Comparison of ENCODE assay signal across 8 mouse cellular contexts in the genomic region with DNA sequence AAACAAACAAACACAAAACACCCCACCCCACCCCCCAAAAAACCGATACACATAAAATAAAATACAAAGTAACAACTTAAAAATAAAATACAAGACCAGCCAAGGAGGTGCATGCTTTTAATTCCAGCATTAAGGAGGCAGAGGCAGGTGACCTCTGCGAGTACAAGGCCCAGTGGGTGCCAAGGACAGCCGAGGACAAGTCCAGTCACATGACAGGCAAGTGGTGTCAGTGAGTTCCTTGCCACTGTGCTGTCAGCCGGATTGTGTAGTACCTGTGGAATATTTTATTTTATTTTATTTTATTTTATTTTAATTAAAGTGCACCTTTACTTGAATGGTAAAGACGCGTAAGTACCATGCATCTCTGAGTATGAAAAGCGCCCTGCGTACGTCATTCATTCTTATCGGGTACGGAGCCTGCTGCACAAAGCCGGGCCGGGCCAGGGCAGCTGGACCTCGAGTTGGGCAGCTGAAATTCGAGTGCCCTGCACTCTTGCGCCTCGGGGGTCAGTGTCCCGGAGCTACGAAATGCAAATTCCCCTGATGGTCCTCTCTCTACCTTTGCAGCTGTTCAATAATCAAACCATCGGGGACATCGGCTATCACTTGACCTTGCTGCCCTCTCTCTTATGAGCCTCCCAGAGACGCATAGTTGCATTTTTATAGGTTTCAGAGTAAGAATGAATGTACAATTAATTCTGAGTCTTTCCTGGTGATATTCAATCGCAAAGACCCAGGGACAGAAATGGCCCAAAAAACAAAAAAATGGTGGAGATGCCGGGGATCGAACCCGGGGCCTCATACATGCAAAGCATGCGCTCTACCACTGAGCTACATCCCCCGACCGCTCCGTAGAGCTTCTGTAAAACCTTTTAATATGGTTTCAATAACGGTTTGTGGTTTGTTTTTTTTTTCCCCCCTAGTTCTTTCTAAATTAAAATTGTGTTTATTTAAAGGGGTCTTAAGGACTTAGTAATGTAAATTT. TPM values are rescaled to one million over a fixed set of nuclear protein-coding genes. Genes with fewer than 3 reads are reported as not detected.
A peak's percentile ranks its signal among the peaks of the same experiment; 100 is the strongest.
DNase-seq lines count a peak whose midpoint lies in the region; ATAC-seq and TF ChIP-seq lines count a peak whose summit lies in the region.

No protein-coding gene starts in this region.

- peak overlapping the region; percentile 64; the same call in 1 of the 2 replicates for H3K27ac ChIP-seq in heart, embryonic 12.5 days (ENCODE audit: poor library complexity, severe bottlenecking)
- no peak overlapping the region for H3K27ac ChIP-seq in kidney, postnatal 0 days
- no peak overlapping the region for H3K27ac ChIP-seq in liver, embryonic 14.5 days
- H3K27ac ChIP-seq in neural tube, embryonic 14.5 days (ENCODE audit: low read depth, low read length), result peak overlapping the region; percentile 39; the same call in 1 of the 2 replicates
- no peak overlapping the region for H3K27ac ChIP-seq in thymus, adult 2 months (ENCODE audit: control insufficient read depth, insufficient read depth, low read length)

- peaks cover 17% of the 10 kb centered on the region for H3K4me1 ChIP-seq in heart, embryonic 12.5 days (replicated peaks)
- peaks cover 5% of the 10 kb centered on the region; the same call in 1 of the 2 replicates for H3K4me1 ChIP-seq in kidney, postnatal 0 days (replicated peaks; ENCODE audit: insufficient read depth, low read length)
- H3K4me1 ChIP-seq in liver, embryonic 14.5 days (replicated peaks; ENCODE audit: control insufficient read depth in 2 of 2, insufficient read depth in 2 of 2, low read length in 1 of 2), result peaks cover 5 to 24% of the 10 kb centered on the region in 2 experiments
- peaks cover 7% of the 10 kb centered on the region for H3K4me1 ChIP-seq in neural tube, embryonic 14.5 days (ENCODE audit: control insufficient read depth, insufficient read depth, low read length)
- H3K4me1 ChIP-seq in thymus, adult 2 months (replicated peaks; ENCODE audit: control insufficient read depth, insufficient read depth, low read length), result peaks cover 22% of the 10 kb centered on the region

- peak; percentile 49 for ATAC-seq in heart, embryonic 12.5 days (ENCODE audit: insufficient number of reproducible peaks, low FRiP score)
- no peak for ATAC-seq in kidney, postnatal 0 days (replicated peaks; ENCODE audit: low FRiP score, low read depth)
- peak; percentile 25; the same call in 1 of the 2 replicates for ATAC-seq in liver, embryonic 14.5 days (ENCODE audit: insufficient read depth)
- ATAC-seq in neural tube, embryonic 14.5 days (ENCODE audit: low read depth), result no peak

- H3K9me3 ChIP-seq in heart, embryonic 12.5 days (replicated peaks), result no peaks in the 10 kb centered on the region
- no peaks in the 10 kb centered on the region for H3K9me3 ChIP-seq in kidney, postnatal 0 days (replicated peaks; ENCODE audit: low read length)
- H3K9me3 ChIP-seq in liver, embryonic 14.5 days (ENCODE audit: control insufficient read depth, low read length), result no peaks in the 10 kb centered on the region
- no peaks in the 10 kb centered on the region for H3K9me3 ChIP-seq in neural tube, embryonic 14.5 days (ENCODE audit: control insufficient read depth, low read length)

- TF ChIP-seq POLR2A in thymus, adult 2 months (IDR thresholded peaks at IDR 0.05; ENCODE audit: control insufficient read depth, extremely low read depth, insufficient read depth, low read length, poor library complexity), result no peak

- TF ChIP-seq EP300 in liver, embryonic 14.5 days (IDR thresholded peaks at IDR 0.05; ENCODE audit: low read depth), result no peak

- H3K9ac ChIP-seq in heart, embryonic 12.5 days, result peak overlapping the region; percentile 69
- no peak overlapping the region for H3K9ac ChIP-seq in kidney, postnatal 0 days (ENCODE audit: low read depth, low read length)
- H3K9ac ChIP-seq in liver, embryonic 14.5 days (replicated peaks), result peak overlapping the region; percentile 24; the same call in 1 of the 2 replicates
- no peak overlapping the region; the same call in 1 of the 2 replicates for H3K9ac ChIP-seq in neural tube, embryonic 14.5 days (replicated peaks; ENCODE audit: low read depth, low read length)

- no peak for TF ChIP-seq CTCF in kidney, postnatal 0 days (IDR thresholded peaks at IDR 0.05; ENCODE audit: low read depth)
- TF ChIP-seq CTCF in liver, embryonic 14.5 days (IDR thresholded peaks at IDR 0.05; ENCODE audit: low read depth), result no peak
- TF ChIP-seq CTCF in thymus, adult 2 months (IDR thresholded peaks at IDR 0.05; ENCODE audit: borderline replicate concordance, control insufficient read depth, extremely low read depth, insufficient read depth, low read length, poor library complexity), result no peak

- DNase-seq in urinary bladder, postnatal 14 days (ENCODE audit: low spot score), result peak; percentile 63
- no peak for DNase-seq in urinary bladder, postnatal 10 days (ENCODE audit: low spot score)
- peak; percentile 93 for DNase-seq in embryo, embryonic 10.5 days (ENCODE audit: low spot score)
- DNase-seq in kidney, postnatal 0 days (ENCODE audit: low spot score), result peak; percentile 68
- DNase-seq in liver, embryonic 14.5 days (ENCODE audit: low read depth in 3 of 3, low spot score in 3 of 3), result peak; percentile 56 to 70 (median 57)
- peak; percentile 64 for DNase-seq in thymus, adult 2 months

- H3K27me3 ChIP-seq in heart, embryonic 12.5 days (replicated peaks), result no peaks in the 10 kb centered on the region
- H3K27me3 ChIP-seq in kidney, postnatal 0 days (ENCODE audit: insufficient read depth, low read length), result no peaks in the 10 kb centered on the region
- H3K27me3 ChIP-seq in liver, embryonic 14.5 days (ENCODE audit: control insufficient read depth, insufficient read depth, low read length), result peaks cover 9% of the 10 kb centered on the region
- no peaks in the 10 kb centered on the region for H3K27me3 ChIP-seq in neural tube, embryonic 14.5 days (ENCODE audit: control insufficient read depth, insufficient read depth, low read length)
- no peaks in the 10 kb centered on the region for H3K27me3 ChIP-seq in thymus, adult 2 months (ENCODE audit: control insufficient read depth, insufficient read depth, low read length)

- H3K4me2 ChIP-seq in heart, embryonic 12.5 days, result peak overlapping the region; percentile 80
- H3K4me2 ChIP-seq in kidney, postnatal 0 days (ENCODE audit: low read length), result peak overlapping the region; percentile 65
- peak overlapping the region; percentile 96 for H3K4me2 ChIP-seq in liver, embryonic 14.5 days (ENCODE audit: low read depth)
- peak overlapping the region; percentile 56 for H3K4me2 ChIP-seq in neural tube, embryonic 14.5 days (ENCODE audit: low read depth, low read length)

- WGBS in heart, embryonic 12.5 days, result 11% methylated on average over 31 of the region's 31 CpGs
- 16% methylated on average over 31 of the region's 31 CpGs for WGBS in kidney, postnatal 0 days
- WGBS in liver, embryonic 14.5 days (ENCODE audit: insufficient replicate concordance), result 15% methylated on average over 31 of the region's 31 CpGs
- 15% methylated on average over 31 of the region's 31 CpGs for WGBS in neural tube, embryonic 14.5 days
- WGBS in thymus, adult 2 months, result 46% methylated on average over 31 of the region's 31 CpGs

- H3K36me3 ChIP-seq in heart, embryonic 12.5 days, result no peaks in the 10 kb centered on the region
- no peaks in the 10 kb centered on the region for H3K36me3 ChIP-seq in kidney, postnatal 0 days (ENCODE audit: insufficient read depth, low read length)
- no peaks in the 10 kb centered on the region for H3K36me3 ChIP-seq in liver, embryonic 14.5 days (replicated peaks; ENCODE audit: control insufficient read depth, insufficient read depth, low read depth)
- H3K36me3 ChIP-seq in neural tube, embryonic 14.5 days (ENCODE audit: control insufficient read depth, insufficient read depth, low read length), result no peaks in the 10 kb centered on the region
- H3K36me3 ChIP-seq in thymus, adult 2 months (ENCODE audit: control insufficient read depth, insufficient read depth, low read length), result no peaks in the 10 kb centered on the region

- H3K4me3 ChIP-seq in heart, embryonic 12.5 days, result peak overlapping the region; percentile 52
- peak overlapping the region; percentile 66 for H3K4me3 ChIP-seq in kidney, postnatal 0 days (replicated peaks; ENCODE audit: low read depth, low read length)
- H3K4me3 ChIP-seq in liver, embryonic 14.5 days (ENCODE audit: insufficient read depth in 1 of 2, low read depth in 2 of 2, low read length in 2 of 2), result peak overlapping the region; percentile 74 to 91
- H3K4me3 ChIP-seq in neural tube, embryonic 14.5 days (ENCODE audit: low read depth, low read length), result peak overlapping the region; percentile 46
- H3K4me3 ChIP-seq in thymus, adult 2 months (ENCODE audit: control insufficient read depth, insufficient read depth, low read length), result no peak overlapping the region

RNA-seq across cellular contexts. Expression of gene Ubc, which starts 13.8 kb away (rescaled TPM):
- polyA plus RNA-seq in heart, embryonic 12.5 days (2016; fragmentation: Nextera tagmentation; extraction: Ambion mirVana), result 840 and 852 TPM in 2 replicates
- polyA plus RNA-seq in kidney, postnatal 0 days (2015; fragmentation: Nextera tagmentation; extraction: Ambion mirVana), result 702 and 872 TPM in 2 replicates
- 155 and 221 TPM in 2 replicates for polyA plus RNA-seq in liver, embryonic 14.5 days (2012; rRNA removed)
- polyA plus RNA-seq in liver, embryonic 14.5 days (2014; fragmentation: Nextera tagmentation; extraction: Ambion mirVana), result 313 and 374 TPM in 2 replicates
- 1,368 and 1,388 TPM in 2 replicates for polyA plus RNA-seq in neural tube, embryonic 14.5 days (2014; fragmentation: Nextera tagmentation; extraction: Ambion mirVana)
- polyA plus RNA-seq in thymus, adult 2 months (2012; rRNA removed), result 585 and 598 TPM in 2 replicates

RNA-seq across cellular contexts. Expression of gene Gm10382, which starts 14.7 kb away (rescaled TPM):
- polyA plus RNA-seq in heart, embryonic 12.5 days (2016; fragmentation: Nextera tagmentation; extraction: Ambion mirVana), result 0.28 and 0.67 TPM in 2 replicates
- polyA plus RNA-seq in kidney, postnatal 0 days (2015; fragmentation: Nextera tagmentation; extraction: Ambion mirVana), result 0.40 and 0.74 TPM in 2 replicates
- polyA plus RNA-seq in liver, embryonic 14.5 days (2012; rRNA removed), result 0.05 and 0.10 TPM in 2 replicates
- polyA plus RNA-seq in liver, embryonic 14.5 days (2014; fragmentation: Nextera tagmentation; extraction: Ambion mirVana), result not detected in 2 replicates
- 0.28 and 0.50 TPM in 2 replicates for polyA plus RNA-seq in neural tube, embryonic 14.5 days (2014; fragmentation: Nextera tagmentation; extraction: Ambion mirVana)
- polyA plus RNA-seq in thymus, adult 2 months (2012; rRNA removed), result 0.18 TPM in 1 of 2 replicates, not detected in the other

RNA-seq across cellular contexts. Expression of gene Dhx37, which starts 30.1 kb away (rescaled TPM):
- 11.0 and 11.4 TPM in 2 replicates for polyA plus RNA-seq in heart, embryonic 12.5 days (2016; fragmentation: Nextera tagmentation; extraction: Ambion mirVana)
- 7.2 and 8.1 TPM in 2 replicates for polyA plus RNA-seq in kidney, postnatal 0 days (2015; fragmentation: Nextera tagmentation; extraction: Ambion mirVana)
- polyA plus RNA-seq in liver, embryonic 14.5 days (2012; rRNA removed), result 5.5 and 8.1 TPM in 2 replicates
- polyA plus RNA-seq in liver, embryonic 14.5 days (2014; fragmentation: Nextera tagmentation; extraction: Ambion mirVana), result 2.0 and 2.2 TPM in 2 replicates
- polyA plus RNA-seq in neural tube, embryonic 14.5 days (2014; fragmentation: Nextera tagmentation; extraction: Ambion mirVana), result 8.5 and 8.6 TPM in 2 replicates
- polyA plus RNA-seq in thymus, adult 2 months (2012; rRNA removed), result 31.7 and 32.4 TPM in 2 replicates

RNA-seq across cellular contexts. Expression of gene Bri3bp, which starts 37.6 kb away (rescaled TPM):
- 41.8 and 49.3 TPM in 2 replicates for polyA plus RNA-seq in heart, embryonic 12.5 days (2016; fragmentation: Nextera tagmentation; extraction: Ambion mirVana)
- polyA plus RNA-seq in kidney, postnatal 0 days (2015; fragmentation: Nextera tagmentation; extraction: Ambion mirVana), result 46.7 and 47.2 TPM in 2 replicates
- polyA plus RNA-seq in liver, embryonic 14.5 days (2012; rRNA removed), result 3.7 and 4.9 TPM in 2 replicates
- polyA plus RNA-seq in liver, embryonic 14.5 days (2014; fragmentation: Nextera tagmentation; extraction: Ambion mirVana), result 16.4 and 21.1 TPM in 2 replicates
- polyA plus RNA-seq in neural tube, embryonic 14.5 days (2014; fragmentation: Nextera tagmentation; extraction: Ambion mirVana), result 34.5 and 40.5 TPM in 2 replicates
- polyA plus RNA-seq in thymus, adult 2 months (2012; rRNA removed), result 22.7 and 26.4 TPM in 2 replicates

Comparison
In these comparisons a context has a peak if more than half of its experiments do, and no peak if none do; other contexts are left out.
1. ATAC-seq: peak in heart, embryonic 12.5 days (single experiment) and liver, embryonic 14.5 days (single experiment); none in kidney, postnatal 0 days (single experiment) and neural tube, embryonic 14.5 days (single experiment).
2. H3K27ac ChIP-seq: peak in heart, embryonic 12.5 days (single experiment) and neural tube, embryonic 14.5 days (single experiment); none in kidney, postnatal 0 days (single experiment), liver, embryonic 14.5 days (single experiment) and thymus, adult 2 months (single experiment).
3. H3K9ac ChIP-seq: peak in heart, embryonic 12.5 days (single experiment) and liver, embryonic 14.5 days (single experiment); none in kidney, postnatal 0 days (single experiment) and neural tube, embryonic 14.5 days (single experiment).
4. Peak in every context shown above with its lines, with median percentiles within 50 percentile points of each other: H3K4me2 ChIP-seq.